Mouse (Mus musculus) CD4-positive helper T cell, adult 2 months (primary cell): ENCODE data around the gene Adh1.
A peak's percentile ranks its signal among the peaks of the same experiment; 100 is the strongest.

ENCODE experiments used
- DNase-seq: peaks from one replicate; pipeline ENCODE4 v3.0.0-alpha.2; 2012; ENCODE audit warnings: low read depth, missing footprints, low spot score

The Adh1 gene

DNA sequence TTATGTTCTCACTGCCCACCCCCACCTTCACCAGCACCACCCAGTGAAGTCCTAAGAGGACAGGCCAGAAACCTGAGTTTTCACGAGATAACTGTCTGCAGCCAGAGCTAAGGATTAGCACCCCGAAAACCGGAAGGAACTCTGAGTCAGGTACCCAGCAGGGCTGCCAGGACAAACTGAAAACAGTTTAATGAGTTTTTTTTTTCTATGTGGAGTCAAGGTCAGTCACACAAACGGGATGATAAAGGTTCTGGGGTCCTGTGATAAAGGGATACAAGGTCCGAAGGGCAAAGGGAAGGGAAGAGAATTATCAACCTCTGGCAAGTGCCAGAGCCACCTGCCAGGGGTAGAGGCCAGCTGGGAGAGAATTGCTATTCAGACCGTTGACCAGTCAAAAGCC is 19.4 kb upstream of the Adh1 start:
- no peak for DNase-seq

DNA sequence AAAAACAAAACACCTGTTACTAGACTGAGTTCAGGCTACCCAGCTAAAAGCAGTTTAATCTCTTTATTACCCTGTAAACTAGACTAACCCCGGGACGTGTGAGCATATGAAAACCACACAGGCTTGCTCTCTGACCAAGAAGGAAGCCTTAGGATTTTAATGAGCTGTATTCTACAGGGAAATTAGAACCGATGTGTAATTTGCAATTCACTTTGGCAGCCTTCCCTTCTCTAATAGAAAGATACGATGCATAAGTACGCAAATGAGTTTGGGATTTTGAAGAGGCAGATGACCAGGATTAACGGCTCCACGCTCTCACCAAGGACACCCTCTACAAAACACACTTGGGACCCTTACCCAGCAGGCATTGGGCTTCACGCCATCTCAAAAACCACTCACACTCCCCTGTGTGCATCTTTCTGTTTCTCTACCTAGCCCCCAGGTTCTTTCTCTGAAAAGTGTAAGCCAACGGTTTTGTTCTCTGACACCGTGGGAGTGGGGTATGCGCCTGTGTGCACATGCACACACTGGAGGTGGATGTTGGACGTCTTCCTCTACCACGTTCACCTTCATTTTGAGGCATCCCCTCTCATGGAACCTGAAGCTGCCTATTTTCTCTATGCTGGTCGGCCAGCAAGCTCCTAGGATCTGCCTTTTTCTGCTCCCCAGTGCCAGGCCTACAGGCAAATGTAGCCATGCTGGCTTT is 18.6 kb upstream of the Adh1 start:
- no peak for DNase-seq

DNA sequence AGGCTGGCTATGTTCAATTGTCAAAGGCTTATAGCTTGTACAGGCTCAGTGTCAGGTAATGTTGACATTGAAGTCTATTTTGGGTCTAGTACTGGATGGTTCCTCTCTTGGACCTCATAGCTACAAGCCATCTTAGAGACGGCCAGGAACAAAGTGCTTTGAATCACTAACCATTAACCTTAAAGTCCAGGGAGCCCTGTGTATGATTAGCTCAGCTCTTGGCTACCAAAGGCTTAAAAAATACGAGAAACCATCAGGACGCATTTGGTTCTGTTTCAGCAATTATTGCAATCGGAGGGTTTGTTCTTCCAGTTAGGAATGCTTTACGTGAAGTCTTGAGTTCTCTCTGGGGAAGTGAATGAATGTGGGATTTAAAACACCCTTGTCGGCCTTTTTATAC is 17.9 kb upstream of the Adh1 start:
- DNase-seq: no peak

DNA sequence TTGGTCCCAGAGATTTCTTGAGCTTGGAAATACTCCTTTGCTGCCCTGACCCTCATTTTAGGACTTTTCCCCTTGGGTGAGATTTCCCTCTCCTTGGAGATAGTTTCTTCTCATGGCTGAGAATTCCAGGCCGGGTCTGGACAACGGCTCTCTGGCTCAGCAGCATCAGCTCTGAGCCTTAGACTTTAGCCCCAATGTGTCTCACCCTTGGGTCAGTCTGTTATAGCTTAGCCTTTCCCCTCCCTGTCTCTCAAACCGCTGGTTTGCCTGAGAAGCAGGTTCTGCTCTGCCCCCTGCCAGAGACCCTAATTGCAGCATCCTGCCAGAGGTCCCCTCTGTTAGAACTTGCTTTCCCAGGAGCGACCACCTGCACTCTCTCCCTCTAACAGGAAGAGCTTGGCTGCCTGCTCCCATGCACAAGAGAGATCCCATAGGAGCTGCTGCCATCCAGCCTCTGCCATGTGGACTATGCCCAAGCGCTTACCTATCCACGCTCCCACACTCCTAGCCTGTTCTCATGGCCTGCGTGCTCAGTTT is 16.4 kb upstream of the Adh1 start:
- DNase-seq: no peak

DNA sequence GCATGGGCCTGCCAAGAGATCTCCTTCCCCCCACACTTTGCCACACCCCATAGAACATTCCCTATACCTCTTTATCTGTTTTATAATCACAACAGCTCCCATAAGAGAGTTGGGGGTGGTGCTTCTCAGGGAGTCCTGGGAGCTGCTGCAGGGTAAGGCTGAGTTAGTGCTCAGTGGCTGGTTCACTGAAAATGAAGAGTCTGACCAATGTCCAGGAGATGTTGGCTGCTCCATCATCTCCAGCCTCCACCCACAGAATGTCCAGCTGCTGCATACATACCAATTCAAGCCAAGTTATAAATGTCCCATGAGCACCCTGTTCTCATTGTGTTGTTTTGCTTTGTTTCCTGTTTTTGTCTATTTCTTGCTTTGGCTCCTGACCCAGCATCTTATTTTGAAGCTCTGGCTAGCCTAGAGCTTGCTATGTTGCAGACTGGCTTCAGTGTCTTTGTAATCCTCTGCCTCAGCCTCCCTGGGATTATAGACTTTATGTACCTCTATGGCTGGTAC is 14.2 kb upstream of the Adh1 start:
- no peak for DNase-seq

DNA sequence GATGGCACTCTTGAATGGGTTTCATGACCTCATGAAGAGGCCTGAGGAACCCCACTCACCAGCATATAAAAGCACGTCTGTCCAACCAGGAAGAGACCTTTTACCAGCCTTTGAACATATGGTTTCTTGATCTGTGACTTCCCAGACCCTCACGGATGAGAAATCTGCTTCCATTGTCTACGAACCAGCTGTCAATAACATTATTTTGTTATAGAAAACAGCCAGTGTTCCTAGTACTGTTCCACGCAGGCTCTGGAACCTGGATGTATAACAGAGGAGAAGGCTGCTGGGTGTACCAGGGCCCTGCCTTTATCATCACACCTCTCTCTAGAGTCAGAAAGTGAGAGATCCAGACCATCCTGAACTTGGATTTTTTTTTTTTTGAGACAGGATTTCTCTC is 13.6 kb upstream of the Adh1 start:
- DNase-seq: no peak

DNA sequence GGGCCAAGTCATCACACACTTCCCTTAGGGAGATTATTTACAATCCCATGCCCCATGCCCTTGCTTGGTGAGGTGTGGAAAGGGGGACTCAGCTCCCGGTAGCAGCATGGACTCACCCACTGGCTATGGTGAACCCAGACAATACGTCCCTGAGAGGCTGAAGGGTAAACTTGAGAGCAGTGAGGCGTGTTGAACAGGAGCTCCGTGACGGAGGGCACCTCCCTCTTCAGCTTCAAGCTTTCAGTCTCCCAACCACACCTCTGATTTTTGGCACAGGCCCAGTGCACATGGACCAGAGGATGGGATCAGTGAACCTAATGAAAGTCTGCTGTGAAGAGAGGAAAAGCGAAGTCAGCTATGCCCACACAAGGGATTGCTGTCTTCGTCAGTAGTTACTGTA is 12.8 kb upstream of the Adh1 start:
- no peak for DNase-seq

DNA sequence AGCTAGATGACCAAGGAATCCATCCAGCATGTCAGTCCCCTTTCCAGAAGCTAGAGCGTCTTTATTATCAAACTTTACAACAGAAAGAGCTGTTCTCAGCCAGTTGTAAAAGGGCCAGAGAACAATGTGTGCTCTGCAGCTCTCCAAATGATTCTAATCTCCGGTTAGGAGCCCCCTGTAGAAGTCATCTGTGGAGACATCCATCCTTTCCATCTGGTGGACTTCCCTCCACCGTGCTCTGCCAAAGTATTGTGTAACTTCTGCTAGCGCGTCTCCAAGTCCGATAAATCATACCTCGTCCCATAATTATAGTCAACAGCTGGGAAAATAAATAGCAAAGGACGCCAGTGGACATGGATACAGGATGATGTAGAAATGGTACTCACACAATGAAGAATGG is 12.0 kb upstream of the Adh1 start:
- DNase-seq: no peak

DNA sequence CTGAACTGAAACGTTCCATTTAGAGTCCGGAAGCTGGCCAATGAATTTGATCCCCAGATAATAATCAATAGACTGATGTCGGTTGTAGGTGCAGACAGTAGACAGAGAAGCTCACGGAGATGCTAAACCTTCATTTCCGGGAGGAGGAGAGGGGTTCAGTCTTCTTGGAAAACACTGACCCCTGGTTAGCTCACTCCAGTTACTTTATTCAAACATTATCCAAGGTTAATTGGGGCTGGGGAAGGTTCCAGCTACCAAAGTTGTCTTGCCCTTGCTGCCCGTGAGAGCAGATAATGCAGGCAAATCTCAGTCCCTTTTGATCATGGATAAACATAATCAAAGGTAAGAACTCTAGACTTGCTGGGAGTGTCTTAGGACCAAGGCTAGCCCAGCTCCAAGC is 9.6 kb upstream of the Adh1 start:
- DNase-seq: no peak

DNA sequence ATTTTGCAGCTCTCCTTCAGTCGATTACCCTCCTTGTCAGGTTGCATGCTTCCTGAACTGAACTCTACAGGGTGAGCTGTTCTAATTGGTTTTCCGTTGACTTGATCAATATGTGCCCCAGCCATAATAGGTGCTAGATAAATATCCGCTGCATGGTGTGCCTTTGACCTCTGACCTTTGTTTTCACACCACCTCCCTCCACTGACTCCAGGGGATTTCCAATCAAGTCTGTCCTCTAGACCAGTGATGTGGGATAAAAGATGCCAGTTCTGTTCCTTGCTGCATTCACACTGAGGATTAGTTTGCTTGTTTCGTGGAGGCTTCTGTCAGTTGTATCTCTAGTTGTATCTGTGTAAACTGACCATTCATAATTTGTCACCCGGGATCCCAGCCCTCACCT is 6.6 kb upstream of the Adh1 start:
- DNase-seq: no peak

DNA sequence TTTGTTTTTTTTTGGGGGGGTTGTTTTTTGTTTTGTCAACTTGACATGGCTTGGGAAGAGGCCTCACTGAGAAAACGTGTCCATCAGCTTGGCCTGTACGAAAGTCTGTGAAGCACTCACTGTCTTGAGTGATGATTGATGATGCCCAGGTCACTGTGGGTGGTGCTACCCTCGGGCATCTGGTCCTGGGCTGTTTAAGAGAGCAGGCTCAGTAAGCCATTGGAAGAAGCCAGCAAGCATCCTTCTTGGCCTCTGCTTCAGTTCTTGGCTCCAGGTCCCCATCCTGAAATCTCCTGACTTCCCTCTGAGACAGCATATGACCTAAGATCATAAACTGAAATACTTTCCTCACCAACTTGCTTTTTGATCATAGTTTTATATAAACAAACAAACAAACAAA is 5.4 kb upstream of the Adh1 start:
- no peak for DNase-seq

DNA sequence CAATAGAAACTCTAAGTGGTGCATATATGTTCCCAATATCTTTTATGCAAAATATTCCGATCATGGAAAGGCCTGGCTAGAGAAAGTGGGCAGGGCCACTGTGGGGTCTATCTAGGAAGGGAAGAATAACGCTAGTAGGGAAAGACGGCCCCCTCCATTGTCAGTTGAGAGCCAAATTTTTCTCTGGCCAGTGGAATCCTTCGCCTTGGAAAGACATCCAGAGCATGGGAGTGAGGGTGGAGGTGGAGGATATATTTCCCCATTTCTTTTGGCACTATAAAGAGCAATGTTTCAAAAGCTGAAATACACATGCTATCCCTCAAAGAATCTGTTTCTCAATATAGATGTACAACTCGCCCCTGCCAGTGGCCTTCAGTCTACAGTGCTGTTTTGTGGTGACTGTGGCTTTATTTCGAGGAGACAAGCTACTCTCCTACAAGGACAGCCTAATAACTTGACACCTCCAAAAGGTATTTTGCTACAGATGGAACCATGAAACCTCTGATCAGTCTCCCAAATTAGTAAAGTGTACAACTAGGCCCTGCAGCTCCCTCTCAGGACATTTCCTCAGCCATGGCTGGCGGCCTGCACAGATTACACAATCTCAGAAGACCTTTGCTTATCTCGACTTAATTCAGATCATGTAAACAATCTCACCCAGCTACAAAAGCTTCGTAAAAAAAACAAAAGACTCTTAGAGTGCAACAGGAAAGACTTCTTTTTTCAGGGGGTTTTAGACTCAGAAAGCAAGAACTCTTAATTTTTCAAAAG is 4.8 kb upstream of the Adh1 start:
- DNase-seq: no peak

DNA sequence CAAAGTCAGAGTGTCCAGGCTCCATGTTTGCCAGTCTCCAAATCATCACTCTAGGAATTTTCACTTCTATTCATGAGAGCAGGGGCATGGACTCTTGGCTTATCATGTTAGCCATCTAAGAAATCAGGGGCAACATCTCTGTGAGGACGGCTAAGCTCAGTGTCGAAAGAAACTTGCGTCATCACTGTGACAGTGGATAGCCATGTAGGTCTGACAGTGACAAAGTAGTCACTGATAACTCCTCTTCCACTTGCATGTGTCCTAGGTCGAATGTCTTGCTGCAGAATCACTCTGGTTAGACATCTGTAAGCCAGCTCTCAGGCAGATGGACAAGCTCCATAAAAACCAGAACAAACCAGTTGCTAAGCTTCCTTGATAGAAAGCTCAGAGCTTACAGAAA is 1.8 kb downstream of the Adh1 start:
- no peak for DNase-seq

DNA sequence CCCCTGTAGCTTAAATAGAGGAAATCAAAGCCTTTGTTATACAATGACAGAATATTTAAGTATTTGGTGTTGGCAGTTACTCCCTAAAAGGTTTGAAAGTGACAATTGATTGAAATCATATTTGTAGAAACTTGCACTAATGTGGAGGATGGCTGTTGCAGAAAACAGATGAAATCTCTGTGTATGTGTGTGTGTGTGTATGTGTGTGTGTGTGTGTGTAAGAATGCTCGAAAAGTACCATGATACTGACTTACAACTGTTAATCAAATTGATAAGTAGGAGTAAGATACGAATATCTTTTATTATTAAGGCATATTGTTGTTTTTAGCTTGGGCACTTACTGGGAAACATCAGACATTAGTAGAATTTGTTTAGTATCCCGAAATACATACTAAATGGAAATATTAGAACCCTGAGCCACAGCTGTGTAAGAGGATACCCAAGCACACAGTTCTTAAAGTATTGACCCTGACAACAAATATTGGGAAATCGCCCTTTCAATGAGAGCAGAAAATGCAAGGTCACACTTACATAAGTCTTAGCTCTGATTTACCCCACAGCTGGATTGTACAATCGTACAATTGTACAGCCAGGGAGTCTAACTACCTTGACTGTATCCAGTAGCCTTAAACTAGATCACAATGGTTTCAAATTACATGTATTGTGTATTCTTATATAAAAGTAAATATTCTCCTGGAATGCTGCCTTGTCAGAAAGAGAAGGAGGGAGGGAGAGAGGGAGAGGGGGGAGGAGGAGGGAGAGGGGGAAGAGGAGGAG is 2.6 kb downstream of the Adh1 start:
- DNase-seq: no peak

DNA sequence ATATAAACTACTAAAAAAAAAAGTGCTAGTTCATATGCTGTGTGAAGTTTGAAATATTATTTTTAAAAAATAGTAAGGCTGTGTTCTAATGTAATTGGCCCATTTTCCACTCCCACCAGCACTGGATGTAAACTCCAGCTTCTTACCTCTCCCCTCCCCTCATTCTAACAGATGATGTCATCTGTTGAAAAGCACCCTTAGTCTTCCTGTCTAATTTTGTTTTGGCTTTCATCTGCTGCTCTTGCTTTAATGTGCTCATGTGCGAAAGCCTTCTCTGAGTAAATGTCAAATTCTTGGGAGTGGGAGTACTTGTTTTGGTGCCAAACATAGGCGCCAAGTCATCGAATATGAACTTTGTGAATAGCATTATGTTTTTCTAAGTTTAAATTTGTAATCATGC is 3.9 kb downstream of the Adh1 start:
- no peak for DNase-seq

DNA sequence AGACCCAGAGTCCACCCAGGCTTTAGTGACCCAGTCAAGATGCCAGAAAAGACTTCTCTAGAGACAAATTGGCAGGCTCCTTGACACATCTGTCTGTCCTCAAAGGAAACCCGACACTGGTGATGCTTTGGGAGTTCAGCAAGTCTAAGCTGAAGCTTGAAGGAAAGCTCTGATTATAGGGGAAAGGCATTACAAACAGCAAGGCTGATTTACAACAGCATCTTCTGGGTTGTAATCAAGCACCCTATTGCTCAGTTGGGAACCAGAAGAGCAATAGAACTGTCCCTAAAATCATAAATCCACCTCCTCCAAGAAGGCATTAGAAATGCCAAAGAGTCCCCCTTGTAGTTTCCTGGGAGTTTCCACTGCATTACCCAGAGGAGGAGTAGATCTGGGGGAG is 9.7 kb downstream of the Adh1 start:
- no peak for DNase-seq

DNA sequence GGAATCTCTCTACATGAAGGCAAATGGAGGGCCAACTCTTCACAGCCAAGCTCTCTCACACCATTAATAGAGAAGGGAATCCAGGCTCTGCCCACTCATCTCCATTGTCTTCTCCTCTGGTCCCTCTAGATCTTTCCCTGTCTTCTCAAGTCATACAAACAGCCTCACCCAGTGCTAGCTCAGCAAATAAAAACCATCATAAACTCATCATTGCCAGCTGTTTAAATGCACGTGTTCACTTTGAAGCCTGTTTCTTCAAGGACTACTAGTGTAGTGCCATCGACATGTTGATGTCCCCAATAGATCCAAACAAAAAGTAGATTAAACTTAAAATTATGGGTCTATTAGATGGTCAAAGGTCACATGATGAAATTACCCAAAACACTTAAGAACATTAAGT is 10.5 kb downstream of the Adh1 start:
- DNase-seq: no peak

DNA sequence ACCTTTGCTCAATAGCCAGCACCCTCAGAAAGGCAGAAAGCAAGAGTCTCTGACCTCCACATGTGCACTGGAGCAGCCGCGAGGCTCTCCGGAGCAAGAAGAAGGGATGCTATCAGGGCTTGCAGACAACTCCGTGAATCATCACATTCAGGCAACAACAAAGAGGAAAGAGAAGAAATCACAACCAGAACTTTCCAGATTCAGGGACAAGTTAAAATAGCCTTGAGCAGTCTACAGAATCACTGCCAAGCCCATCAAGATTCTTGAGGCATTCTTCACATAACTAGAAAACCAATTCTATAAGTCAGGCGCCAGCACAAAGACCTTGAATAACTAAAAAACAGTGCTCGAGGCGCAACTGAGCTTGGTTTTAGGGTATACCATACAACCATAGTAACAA is 12.3 kb downstream of the Adh1 start:
- no peak for DNase-seq

DNA sequence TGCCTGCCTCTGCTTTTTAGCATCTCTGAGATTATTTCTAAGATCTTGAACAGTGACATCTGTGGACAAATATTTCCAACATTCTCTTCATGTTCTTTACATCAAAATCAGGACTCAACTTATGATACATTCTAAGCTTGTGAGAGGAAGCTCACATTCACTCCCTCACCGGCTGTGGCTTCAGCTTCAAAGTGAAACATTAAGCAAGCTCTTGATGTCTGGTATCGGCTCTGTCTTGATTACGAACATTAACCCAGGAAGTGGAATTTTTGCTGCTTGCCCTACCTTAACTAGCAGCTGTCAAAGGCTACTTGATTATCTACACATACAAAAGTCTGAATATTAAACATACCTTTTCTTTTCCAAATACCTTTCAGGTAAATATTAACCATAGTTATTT is 14.3 kb downstream of the Adh1 start:
- DNase-seq: peak; percentile 81

DNA sequence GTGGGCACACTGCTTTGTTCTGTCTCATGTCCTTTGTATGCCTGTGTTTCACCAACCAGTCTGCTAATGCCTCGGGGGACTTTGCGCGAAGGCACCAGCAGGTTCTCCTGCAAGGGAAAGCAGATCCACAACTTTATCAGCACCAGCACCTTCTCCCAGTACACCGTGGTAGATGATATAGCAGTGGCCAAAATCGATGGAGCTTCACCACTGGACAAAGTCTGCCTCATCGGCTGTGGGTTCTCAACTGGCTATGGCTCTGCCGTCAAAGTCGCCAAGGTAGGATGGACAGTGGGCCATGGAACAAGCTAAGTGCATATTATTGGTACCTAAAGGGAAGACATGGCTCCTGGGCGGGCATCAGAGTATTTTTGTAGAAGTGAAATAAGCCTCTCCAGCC is 21.8 kb downstream of the Adh1 start:
- DNase-seq: no peak

DNA sequence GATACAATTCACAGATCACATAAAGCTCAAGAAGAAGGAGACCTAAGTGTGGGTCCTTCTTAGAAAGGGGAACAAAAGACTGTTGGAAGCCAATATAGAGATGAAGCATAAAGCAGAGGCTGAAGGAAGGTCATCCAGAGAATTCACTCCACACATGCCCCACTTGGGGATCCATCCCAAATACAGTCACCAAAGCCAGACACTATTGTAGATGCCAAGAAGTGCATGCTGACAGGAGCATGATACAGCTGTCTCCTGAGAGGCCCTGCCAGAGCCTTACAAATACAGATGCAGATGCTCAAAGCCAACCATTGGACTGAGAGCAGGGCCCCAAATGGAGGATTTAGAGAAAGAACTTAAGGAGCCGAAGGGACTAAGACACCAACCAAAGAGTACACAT is 23.0 kb downstream of the Adh1 start:
- DNase-seq: no peak

DNA sequence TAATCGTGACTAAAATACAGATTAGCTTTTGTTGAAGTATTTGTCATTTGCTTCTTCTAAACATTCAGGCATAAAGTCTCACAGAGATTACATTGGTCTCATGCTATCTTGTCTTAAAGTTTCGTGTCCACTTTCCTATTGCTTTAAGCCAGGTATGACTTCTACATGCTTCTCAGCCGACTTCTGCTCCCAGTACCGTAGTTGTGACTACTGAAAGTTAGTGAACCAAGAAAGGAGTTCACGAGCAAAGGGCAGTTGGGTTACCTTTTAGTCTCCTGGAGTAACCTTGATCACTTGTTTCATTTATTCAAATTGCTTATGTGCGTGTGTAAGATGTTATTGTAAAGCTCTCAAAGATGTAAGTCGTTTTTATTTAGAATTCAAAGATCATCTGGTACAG is 25.2 kb downstream of the Adh1 start:
- DNase-seq: no peak
